Mouse (Mus musculus) embryo, embryonic 10.5 days (tissue): ENCODE measurements around the gene Mfsd11.
"Not testable (repeated sequence)": the region's sequence is repeated elsewhere in the genome, so short reads cannot be mapped to it uniquely, and the experiment has no call there.

Experiments
- DNase-seq: peaks from one replicate; pipeline ENCODE4 v3.0.0-alpha.2; 2015; ENCODE audit warnings: low spot score

The Mfsd11 gene

GRCm38 (mm10) chr11:116881440-116881839 lies 29.2 kb downstream of the Mfsd11 start:
- no peak for DNase-seq

DNA sequence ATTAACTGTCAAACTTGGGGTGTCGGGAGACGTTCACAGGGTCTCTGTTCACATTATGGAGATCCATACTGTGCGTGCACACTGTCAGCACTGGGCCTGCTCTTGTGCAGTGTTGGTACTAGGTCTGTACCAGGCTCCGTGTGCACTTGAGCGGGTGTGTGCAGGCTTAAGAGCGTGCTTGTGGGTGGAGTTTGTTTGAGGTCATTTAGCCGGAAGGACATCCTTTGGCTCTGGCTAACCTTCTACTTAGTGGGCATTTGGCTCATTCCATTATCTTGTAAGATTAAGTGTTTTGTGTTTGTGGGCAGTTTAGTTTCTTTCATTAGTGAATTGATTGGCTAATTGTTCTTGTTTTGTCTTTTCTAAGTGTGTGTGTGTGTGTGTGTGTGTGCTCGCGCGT lies 30.2 kb downstream of the Mfsd11 start:
- DNase-seq = no peak

DNA sequence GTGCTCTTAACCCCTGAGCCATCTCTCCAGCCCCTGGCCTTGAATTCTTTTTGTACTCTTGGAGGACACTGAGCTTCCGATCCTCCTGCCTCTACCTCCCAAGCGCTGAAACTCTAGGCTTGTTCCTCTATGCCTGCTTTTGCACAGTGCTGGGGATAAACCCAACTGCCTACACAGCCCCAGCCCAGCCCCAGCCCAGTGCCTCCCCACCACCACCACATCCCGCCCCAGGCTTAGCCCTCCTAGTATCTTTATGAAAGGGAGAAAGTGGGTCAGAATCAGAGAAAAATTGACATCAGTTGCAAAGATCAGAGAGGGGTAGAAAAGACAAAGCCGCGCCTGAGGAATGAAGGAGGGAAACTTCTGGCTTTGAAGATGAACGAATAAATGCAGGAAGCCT lies 31.8 kb downstream of the Mfsd11 start:
- DNase-seq = no peak

DNA sequence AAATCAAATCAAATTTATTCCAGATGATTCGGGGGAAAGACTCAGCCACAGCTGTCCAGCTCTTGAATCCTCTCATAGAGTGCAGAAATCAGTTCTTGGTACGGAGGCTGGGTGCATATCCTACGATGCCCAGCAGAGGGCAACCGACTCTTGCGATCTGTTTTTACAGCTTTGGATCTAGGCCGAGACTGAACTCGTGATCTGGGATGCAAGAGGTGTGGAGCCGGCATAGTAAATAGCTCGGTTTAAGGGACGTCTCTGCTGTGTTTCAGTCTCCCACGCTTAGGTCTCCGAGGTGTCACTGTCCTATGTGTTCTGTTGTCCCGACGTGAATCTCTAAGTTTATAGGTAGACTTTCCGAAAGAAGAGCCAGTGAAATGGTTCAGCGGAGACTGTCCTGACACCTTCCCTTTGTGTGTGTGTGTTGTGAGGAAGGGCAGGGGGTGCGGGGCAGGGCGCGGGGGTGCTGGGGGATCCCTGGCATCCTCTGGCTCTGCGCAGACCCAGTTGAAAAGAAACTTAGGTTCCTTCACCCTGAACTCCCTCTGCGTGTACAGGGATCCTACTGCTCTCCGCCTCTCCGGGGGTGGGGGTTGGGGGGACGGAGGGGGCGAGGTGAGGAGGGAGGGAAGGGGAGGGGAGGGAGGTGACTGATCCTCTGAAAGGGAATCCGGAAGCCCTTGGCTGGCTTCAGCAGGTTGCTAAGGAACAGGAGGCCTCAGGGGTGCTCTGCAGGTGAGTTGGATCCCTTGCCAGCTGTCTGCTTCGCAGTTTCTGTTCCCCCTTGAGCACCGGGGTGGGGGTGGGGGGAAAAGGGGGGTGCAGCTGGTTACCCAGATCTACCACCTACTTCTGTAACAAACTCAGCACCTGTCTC lies 33.3 kb downstream of the Mfsd11 start:
- DNase-seq = peak; percentile 96

DNA sequence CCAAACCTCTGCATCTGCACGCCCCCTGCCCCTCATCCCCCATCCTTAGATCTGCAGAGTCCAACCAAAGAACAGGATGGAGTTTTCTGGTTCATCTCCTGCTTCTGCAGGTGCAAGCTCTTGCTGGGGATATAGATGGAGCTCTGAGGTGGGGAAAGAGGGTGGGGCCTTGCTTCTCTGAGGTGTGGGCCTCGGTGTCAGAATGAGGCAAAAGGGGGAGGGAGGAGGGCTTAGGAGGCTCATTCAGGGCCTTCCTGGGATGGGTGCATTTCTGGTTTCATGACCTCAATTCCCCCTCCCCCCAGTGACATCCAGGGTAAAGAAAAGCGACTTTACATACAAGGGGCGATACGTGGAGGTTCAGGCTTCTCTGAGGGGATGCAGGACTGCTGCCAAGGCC lies 34.9 kb downstream of the Mfsd11 start:
- no peak for DNase-seq

GRCm38 (mm10) chr11:116893532-116894442 lies 41.5 kb downstream of the Mfsd11 start:
- DNase-seq = no peak

DNA sequence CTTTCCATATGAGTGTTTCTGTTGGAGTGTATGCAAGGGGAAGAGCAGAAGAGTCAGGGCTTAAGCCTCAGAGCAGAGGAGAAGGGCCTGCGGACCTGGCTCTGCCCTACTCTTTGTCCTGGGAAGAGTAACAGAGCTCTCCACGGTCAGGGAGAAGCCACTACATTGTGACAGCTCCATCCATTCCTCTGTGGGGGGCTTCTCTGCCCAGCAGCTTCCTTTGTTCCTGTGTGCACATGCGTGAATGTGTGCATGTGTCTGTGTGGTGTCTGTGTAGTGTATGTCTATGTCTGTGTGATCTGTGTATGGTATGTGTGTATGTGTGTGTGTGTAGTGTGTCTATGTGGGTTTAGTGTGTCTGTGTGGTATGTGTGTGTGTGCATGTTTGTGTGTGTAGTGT lies 43.2 kb downstream of the Mfsd11 start:
- no peak for DNase-seq

DNA sequence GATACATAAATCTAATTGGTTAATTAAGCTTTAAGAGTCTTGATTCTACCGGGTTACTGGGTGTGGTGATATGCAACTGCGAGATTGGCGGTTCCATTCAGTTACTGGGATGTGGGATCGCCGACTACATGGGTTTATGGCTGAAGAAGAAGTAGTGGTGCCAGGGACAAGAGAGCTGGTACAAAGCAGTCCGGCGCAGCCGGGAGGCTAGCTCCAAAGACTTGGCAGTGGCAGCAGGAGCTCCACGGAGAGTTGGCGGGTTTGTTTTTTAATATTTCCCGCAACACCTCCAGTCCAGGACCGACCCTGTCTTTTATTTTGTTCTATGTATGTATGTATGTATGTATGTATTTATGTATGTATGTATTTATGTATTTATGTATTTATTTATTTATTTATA lies 47.0 kb downstream of the Mfsd11 start:
- DNase-seq = no peak

- DNase-seq = not testable (repeated sequence)
These were observed 50.3 kb downstream of the Mfsd11 start for GRCm38 (mm10) chr11:116902588-116902987.

DNA sequence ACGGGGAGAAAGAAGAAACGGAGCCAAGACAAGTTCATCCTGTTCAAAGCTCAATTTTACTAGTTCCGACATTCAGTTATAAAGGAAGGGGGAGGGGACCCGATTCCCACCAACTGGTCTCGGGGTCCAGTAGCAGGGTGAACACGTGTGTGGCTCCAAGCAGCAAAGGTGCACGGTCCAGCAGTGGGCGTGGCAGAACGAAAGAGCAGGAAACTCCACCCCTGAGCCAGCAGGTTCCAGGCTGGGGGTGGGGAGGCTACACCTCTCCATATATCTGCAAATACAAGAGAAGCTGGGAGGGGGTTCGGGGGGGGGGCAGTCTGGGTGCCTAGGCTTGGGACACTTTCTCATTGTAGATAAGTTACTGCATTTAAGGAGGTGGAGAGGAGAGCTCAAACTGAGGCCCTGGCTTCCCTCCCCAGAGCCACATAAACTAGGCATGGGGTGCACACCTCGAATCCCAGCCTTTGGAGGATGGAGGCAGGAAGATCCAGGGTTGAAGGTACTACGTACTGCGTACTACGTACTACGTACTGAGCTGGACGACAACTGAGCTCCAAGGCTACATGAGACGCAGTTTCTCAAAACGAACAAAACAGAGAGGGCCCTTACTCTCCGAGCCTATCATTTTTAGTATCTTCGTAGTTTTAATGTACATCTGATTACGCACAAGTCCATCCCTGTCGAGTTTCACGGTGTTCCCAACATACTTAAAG lies 53.7 kb downstream of the Mfsd11 start:
- DNase-seq = peak; percentile 37

GRCm38 (mm10) chr11:116913573-116913972 lies 61.3 kb downstream of the Mfsd11 start:
- no peak for DNase-seq

DNA sequence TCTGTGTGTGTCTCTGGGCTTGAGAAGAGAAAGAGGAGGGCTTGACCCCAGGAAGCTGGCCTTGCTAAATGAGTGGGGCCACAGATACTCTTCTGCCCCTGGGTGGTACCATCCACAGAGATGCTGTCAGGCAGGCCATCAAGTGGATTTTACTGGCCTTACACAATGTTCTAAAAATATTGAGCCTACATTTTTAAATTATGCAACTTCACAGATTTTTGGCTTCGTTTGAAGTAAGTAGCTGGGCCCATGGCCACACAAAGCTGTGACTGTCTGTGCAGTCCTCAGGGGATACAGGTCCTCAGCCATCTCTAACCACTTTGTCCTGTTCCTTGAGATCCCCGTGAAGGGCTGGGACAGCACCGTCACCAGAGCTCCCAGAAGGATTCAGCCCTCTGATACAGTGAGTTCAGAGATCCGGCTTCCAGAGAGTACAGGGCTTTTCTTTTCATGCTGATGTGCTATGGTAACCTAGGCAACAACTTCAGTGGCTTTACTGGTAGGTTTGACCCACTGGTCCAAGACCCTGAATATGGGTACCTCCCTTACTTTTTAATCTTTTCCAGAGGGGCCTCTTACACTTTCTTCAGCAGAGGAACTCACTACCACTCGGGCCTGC lies 62.1 kb downstream of the Mfsd11 start:
- no peak for DNase-seq

GRCm38 (mm10) chr11:116915241-116915640 lies 63.0 kb downstream of the Mfsd11 start:
- no peak for DNase-seq

DNA sequence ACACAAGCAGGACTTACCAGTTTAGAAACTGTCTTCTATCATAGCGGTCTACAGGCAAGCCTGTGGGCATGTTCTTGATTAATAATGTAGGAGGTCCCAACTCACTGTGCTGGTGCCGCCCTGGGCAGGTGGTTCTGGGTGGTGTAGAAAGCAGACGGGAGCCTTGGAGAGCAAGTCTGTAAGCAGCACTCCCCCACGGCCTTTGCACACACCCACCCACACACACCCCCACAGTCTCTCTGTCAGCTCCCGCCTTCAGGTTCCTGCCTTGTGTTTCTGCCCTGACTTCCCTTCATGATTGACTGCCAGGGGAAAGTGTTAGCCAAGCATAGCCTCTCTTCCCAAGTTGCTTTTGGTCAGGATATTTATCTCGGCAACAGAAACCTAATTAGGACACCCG lies 65.1 kb downstream of the Mfsd11 start:
- DNase-seq = no peak

- peak; percentile 93 for DNase-seq
These were observed 66.3 kb downstream of the Mfsd11 start, which contains the start of gene Mgat5b for GRCm38 (mm10) chr11:116918323-116919185. Gene Mgat5b (plus strand): TSS chr11:116918863.

GRCm38 (mm10) chr11:116919186-116920020 lies 67.2 kb downstream of the Mfsd11 start:
- DNase-seq = peak; percentile 30

GRCm38 (mm10) chr11:116920746-116921145 lies 68.5 kb downstream of the Mfsd11 start:
- DNase-seq = peak; percentile 74

DNA sequence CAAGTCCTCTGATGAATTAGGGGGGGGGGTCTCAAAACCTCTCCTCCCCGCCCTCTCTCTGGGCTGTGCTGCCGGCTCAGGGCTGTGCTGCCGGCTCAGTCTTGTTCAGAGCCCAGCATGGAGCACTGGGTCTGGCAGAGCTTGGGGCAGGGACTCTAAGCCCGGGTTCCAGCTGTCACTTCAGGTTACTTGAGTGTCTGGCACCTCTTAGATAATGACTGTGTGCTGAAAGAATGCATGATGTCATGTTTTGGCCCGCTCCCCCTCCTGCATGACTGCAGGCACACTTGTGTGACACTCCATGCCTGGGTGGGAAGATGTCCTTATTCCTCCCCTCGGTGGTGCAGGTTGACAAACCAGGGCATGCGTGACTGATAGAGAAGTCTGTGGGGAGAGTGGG lies 69.8 kb downstream of the Mfsd11 start:
- DNase-seq = no peak
